In the genomic region with DNA sequence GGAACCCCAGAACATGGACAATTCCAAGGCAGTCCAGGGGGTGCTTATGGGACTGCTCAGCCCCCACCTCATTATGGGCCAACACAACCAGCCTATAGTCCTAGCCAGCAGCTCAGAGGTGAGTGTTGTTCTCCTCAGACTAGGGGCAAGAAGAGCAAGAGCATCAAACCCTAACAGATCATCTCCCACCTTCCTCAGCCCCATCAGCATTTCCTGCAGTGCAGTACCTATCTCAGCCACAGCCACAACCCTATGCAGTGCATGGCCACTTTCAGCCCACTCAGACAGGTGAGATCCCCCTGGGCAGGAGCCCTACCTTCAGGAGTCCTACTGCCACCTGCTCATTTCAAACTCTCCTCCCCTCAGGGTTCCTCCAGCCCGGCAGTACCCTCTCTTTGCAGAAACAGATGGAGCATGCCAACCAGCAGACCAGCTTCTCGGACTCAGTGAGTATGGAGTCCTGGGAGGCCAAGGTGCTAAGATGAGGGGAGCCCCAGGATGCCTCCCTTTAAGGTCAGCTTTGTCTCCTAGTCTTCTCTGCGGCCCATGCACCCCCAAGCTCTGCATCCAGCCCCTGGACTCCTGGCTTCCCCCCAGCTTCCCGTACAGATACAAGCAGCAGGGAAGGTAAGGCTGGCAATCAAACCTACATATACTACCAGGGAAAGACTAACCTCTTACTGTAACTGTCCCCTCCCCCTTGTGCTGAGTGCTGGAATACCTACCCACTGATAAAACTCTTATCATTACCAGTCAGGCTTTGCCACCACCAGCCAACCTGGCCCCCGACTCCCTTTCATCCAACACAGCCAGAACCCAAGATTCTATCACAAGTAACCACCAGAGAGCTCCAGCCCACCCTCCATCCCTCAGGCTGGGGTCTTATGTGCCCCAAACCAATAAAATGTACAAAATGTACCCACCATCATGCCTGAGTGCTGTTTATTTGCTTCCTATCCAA, we compare ENCODE assay signal across 8 mouse cellular contexts. TPM values are rescaled to one million over a fixed set of nuclear protein-coding genes. Genes with fewer than 3 reads are reported as not detected.
DNase-seq lines count a peak whose midpoint lies in the region; ATAC-seq and TF ChIP-seq lines count a peak whose summit lies in the region.

No protein-coding gene starts in this region.

- peak; percentile 18; the same call in 1 of the 2 replicates for TF ChIP-seq CTCF in heart, adult 2 months (IDR thresholded peaks at IDR 0.05)

- peaks cover 14% of the 10 kb centered on the region; the same call in 1 of the 2 replicates for H3K36me3 ChIP-seq in heart, adult 2 months (ENCODE audit: control insufficient read depth, insufficient read depth, low read length)
- H3K36me3 ChIP-seq in embryonic facial prominence, embryonic 12.5 days: peaks cover 67% of the 10 kb centered on the region
- H3K36me3 ChIP-seq in limb, embryonic 14.5 days (ENCODE audit: control insufficient read depth, insufficient read depth, low read length): peaks cover 69% of the 10 kb centered on the region

- ATAC-seq in embryonic facial prominence, embryonic 12.5 days (ENCODE audit: insufficient number of reproducible peaks, insufficient read depth, low FRiP score, low TSS enrichment): no peak
- ATAC-seq in limb, embryonic 14.5 days (ENCODE audit: low FRiP score, low read depth): no peak

- no peak overlapping the region for H3K9ac ChIP-seq in heart, adult 2 months (ENCODE audit: low read depth, low read length)
- peak overlapping the region; percentile 85; the same call in 1 of the 2 replicates for H3K9ac ChIP-seq in embryonic facial prominence, embryonic 12.5 days
- H3K9ac ChIP-seq in limb, embryonic 14.5 days (ENCODE audit: low read depth, low read length, severe bottlenecking): peak overlapping the region; percentile 12

- H3K27ac ChIP-seq in heart, adult 2 months: no peak overlapping the region
- no peak overlapping the region for H3K27ac ChIP-seq in embryonic facial prominence, embryonic 12.5 days
- no peak overlapping the region for H3K27ac ChIP-seq in limb, embryonic 14.5 days (replicated peaks; ENCODE audit: low read depth, low read length)

- TF ChIP-seq EP300 in heart, adult 2 months (IDR thresholded peaks at IDR 0.05; ENCODE audit: insufficient read depth, low read depth, low read length): no peak

- DNase-seq in heart, adult 2 months: no peak
- DNase-seq in heart, postnatal 10 days: no peak
- DNase-seq in A20 (ENCODE audit: low read depth, low spot score): peak; percentile 50
- DNase-seq in limb, embryonic 14.5 days (ENCODE audit: low spot score): no peak
- DNase-seq in retina, embryonic 14.5 days (ENCODE audit: low spot score): no peak
- DNase-seq in adrenal gland, postnatal 25 days: no peak
- no peak for DNase-seq in kidney, adult 11 months

- peak overlapping the region; percentile 98 for H3K4me2 ChIP-seq in embryonic facial prominence, embryonic 12.5 days (replicated peaks)
- no peak overlapping the region for H3K4me2 ChIP-seq in limb, embryonic 14.5 days (replicated peaks; ENCODE audit: low read depth, low read length, severe bottlenecking)

- WGBS in heart, adult 2 months: 46% methylated on average over 5 of the region's 5 CpGs
- WGBS in embryonic facial prominence, embryonic 12.5 days: 64% methylated on average over 5 of the region's 5 CpGs
- 72% methylated on average over 5 of the region's 5 CpGs for WGBS in limb, embryonic 14.5 days

- TF ChIP-seq POLR2A in heart, adult 2 months (IDR thresholded peaks at IDR 0.05; ENCODE audit: insufficient read depth, low read depth, low read length): no peak
- TF ChIP-seq POLR2A in limb, embryonic 14.5 days (IDR thresholded peaks at IDR 0.05; ENCODE audit: borderline replicate concordance, extremely low read depth, insufficient read depth, insufficient read length): no peak

- H3K4me1 ChIP-seq in heart, adult 2 months (ENCODE audit: control insufficient read depth, insufficient read depth, low read length): peaks cover 11% of the 10 kb centered on the region
- H3K4me1 ChIP-seq in embryonic facial prominence, embryonic 12.5 days: peaks cover 40% of the 10 kb centered on the region
- H3K4me1 ChIP-seq in limb, embryonic 14.5 days (ENCODE audit: control insufficient read depth, insufficient read depth, low read length): peaks cover 21% of the 10 kb centered on the region

- intact Hi-C loops in heart, adult 2 months (cut with DNase I): no loop called here
- intact Hi-C loops in heart, postnatal 10 days (cut with DNase I): loop anchor here (2.0 kb wide), 1 partner anchor 13 kb away; no protein-coding TSS in a partner anchor

- no peaks in the 10 kb centered on the region for H3K9me3 ChIP-seq in embryonic facial prominence, embryonic 12.5 days
- H3K9me3 ChIP-seq in limb, embryonic 14.5 days (ENCODE audit: control insufficient read depth, low read length): no peaks in the 10 kb centered on the region

- no peak overlapping the region for H3K4me3 ChIP-seq in heart, adult 2 months
- peak overlapping the region; percentile 91; the same call in 1 of the 2 replicates for H3K4me3 ChIP-seq in embryonic facial prominence, embryonic 12.5 days
- peak overlapping the region; percentile 83; the same call in 1 of the 2 replicates for H3K4me3 ChIP-seq in limb, embryonic 14.5 days (replicated peaks; ENCODE audit: low read length)

- H3K27me3 ChIP-seq in heart, adult 2 months (ENCODE audit: control insufficient read depth, insufficient read depth, low read length): no peaks in the 10 kb centered on the region
- H3K27me3 ChIP-seq in embryonic facial prominence, embryonic 12.5 days: no peaks in the 10 kb centered on the region
- no peaks in the 10 kb centered on the region for H3K27me3 ChIP-seq in limb, embryonic 14.5 days (ENCODE audit: control insufficient read depth, insufficient read depth, low read length)

- peaks cover 3% of the 10 kb centered on the region; the same call in 1 of the 2 replicates for H3K79me2 ChIP-seq in heart, adult 2 months (replicated peaks; ENCODE audit: control insufficient read depth, insufficient read depth, low read length)

RNA-seq across cellular contexts. Expression of gene Gps2, which starts 2.3 kb away (rescaled TPM):
- total RNA-seq in heart, adult 2 months (2021): 10 to 100 TPM; 27.2 to 28.4 TPM
- polyA plus RNA-seq in heart, adult 2 months (2012; rRNA removed): 53.9 and 63.9 TPM in 2 replicates
- total RNA-seq in heart, postnatal 10 days (2021): 10 to 100 TPM; 29.4 to 30.5 TPM
- 84.8 and 92.0 TPM in 2 replicates for polyA plus RNA-seq in embryonic facial prominence, embryonic 12.5 days (2016; fragmentation: Nextera tagmentation; extraction: Ambion mirVana)
- 94.0 and 110 TPM in 2 replicates for polyA plus RNA-seq in limb, embryonic 14.5 days (2012; rRNA removed)
- 67.3 and 74.4 TPM in 2 replicates for polyA plus RNA-seq in limb, embryonic 14.5 days (2014; fragmentation: Nextera tagmentation; extraction: Ambion mirVana)
- 62.5 and 70.2 TPM in 2 replicates for total RNA-seq in adrenal gland, postnatal 25 days (2021)

RNA-seq across cellular contexts. Expression of gene Eif5a, which starts 5.8 kb away (rescaled TPM):
- total RNA-seq in heart, adult 2 months (2021): 100 to 1,000 TPM; 397 to 444 TPM
- polyA plus RNA-seq in heart, adult 2 months (2012; rRNA removed): 360 and 540 TPM in 2 replicates
- 100 to 1,000 TPM; 488 to 490 TPM for total RNA-seq in heart, postnatal 10 days (2021)
- 1,661 and 1,669 TPM in 2 replicates for polyA plus RNA-seq in embryonic facial prominence, embryonic 12.5 days (2016; fragmentation: Nextera tagmentation; extraction: Ambion mirVana)
- polyA plus RNA-seq in limb, embryonic 14.5 days (2012; rRNA removed): 1,009 and 1,079 TPM in 2 replicates
- 1,556 and 1,603 TPM in 2 replicates for polyA plus RNA-seq in limb, embryonic 14.5 days (2014; fragmentation: Nextera tagmentation; extraction: Ambion mirVana)
- 542 and 558 TPM in 2 replicates for total RNA-seq in adrenal gland, postnatal 25 days (2021)

RNA-seq across cellular contexts. Expression of gene Neurl4, which starts 15.1 kb away (rescaled TPM):
- total RNA-seq in heart, adult 2 months (2021): 10 to 100 TPM; 42.6 to 47.1 TPM
- polyA plus RNA-seq in heart, adult 2 months (2012; rRNA removed): 31.5 and 54.1 TPM in 2 replicates
- 10 to 100 TPM; 39.2 to 39.9 TPM for total RNA-seq in heart, postnatal 10 days (2021)
- 14.2 and 15.9 TPM in 2 replicates for polyA plus RNA-seq in embryonic facial prominence, embryonic 12.5 days (2016; fragmentation: Nextera tagmentation; extraction: Ambion mirVana)
- polyA plus RNA-seq in limb, embryonic 14.5 days (2012; rRNA removed): 74.3 and 74.6 TPM in 2 replicates
- polyA plus RNA-seq in limb, embryonic 14.5 days (2014; fragmentation: Nextera tagmentation; extraction: Ambion mirVana): 11.4 and 15.0 TPM in 2 replicates
- total RNA-seq in adrenal gland, postnatal 25 days (2021): 52.4 and 55.5 TPM in 2 replicates

RNA-seq across cellular contexts. Expression of gene 2810408A11Rik, which starts 15.2 kb away (rescaled TPM):
- under 1 TPM; 0.23 to 0.34 TPM for total RNA-seq in heart, adult 2 months (2021)
- polyA plus RNA-seq in heart, adult 2 months (2012; rRNA removed): 0.15 and 0.41 TPM in 2 replicates
- total RNA-seq in heart, postnatal 10 days (2021): 1 to 10 TPM; 2.1 to 2.7 TPM
- polyA plus RNA-seq in embryonic facial prominence, embryonic 12.5 days (2016; fragmentation: Nextera tagmentation; extraction: Ambion mirVana): 21.4 and 23.6 TPM in 2 replicates
- polyA plus RNA-seq in limb, embryonic 14.5 days (2012; rRNA removed): 8.6 and 8.9 TPM in 2 replicates
- polyA plus RNA-seq in limb, embryonic 14.5 days (2014; fragmentation: Nextera tagmentation; extraction: Ambion mirVana): 8.9 and 12.3 TPM in 2 replicates
- total RNA-seq in adrenal gland, postnatal 25 days (2021): 1.2 and 2.6 TPM in 2 replicates

RNA-seq across cellular contexts. Expression of gene Ybx2, which starts 19.6 kb away (rescaled TPM):
- 10 to 100 TPM; 16.7 to 22.6 TPM for total RNA-seq in heart, adult 2 months (2021)
- 64.2 and 66.2 TPM in 2 replicates for polyA plus RNA-seq in heart, adult 2 months (2012; rRNA removed)
- 10 to 100 TPM; 22.7 to 25.7 TPM for total RNA-seq in heart, postnatal 10 days (2021)
- 10.7 and 11.4 TPM in 2 replicates for polyA plus RNA-seq in embryonic facial prominence, embryonic 12.5 days (2016; fragmentation: Nextera tagmentation; extraction: Ambion mirVana)
- 70.1 and 92.8 TPM in 2 replicates for polyA plus RNA-seq in limb, embryonic 14.5 days (2012; rRNA removed)
- polyA plus RNA-seq in limb, embryonic 14.5 days (2014; fragmentation: Nextera tagmentation; extraction: Ambion mirVana): 7.2 and 10.2 TPM in 2 replicates
- total RNA-seq in adrenal gland, postnatal 25 days (2021): 14.1 and 14.8 TPM in 2 replicates
